Mouse (Mus musculus): ENCODE data around the gene Edn3. TPM values are rescaled to one million over a fixed set of nuclear protein-coding genes. Genes with fewer than 3 reads are reported as not detected.

The Edn3 gene
- total and polyA plus RNA-seq, 3 experiments: not detected

DNA sequence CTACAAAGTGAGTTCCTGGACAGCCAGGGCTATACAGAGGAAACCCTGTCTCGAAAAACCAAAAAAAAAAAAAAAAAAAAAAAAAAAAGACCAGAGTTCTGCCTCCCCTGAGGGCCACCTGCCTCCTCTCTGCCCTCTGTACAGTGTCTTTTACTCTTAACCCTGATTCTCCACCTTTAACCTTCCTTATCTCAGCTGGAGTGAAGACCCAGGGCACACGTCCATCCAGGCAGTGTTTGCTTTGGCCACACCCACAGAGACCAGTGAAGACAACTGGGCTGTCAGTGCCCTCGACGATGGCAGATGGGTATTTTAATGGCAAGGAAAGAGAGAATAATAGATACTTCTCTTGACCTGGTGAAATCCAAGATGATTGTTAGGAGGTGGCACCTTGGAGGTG lies 1.2 kb upstream of the Edn3 start:
- H3K4me3 ChIP-seq (replicated peaks in 1 of 3; ENCODE audit: low read depth in 2 of 3, low read length in 2 of 3, poor library complexity in 1 of 3): no peak overlapping the region
- no peak overlapping the region for H3K4me2 ChIP-seq (ENCODE audit: insufficient read depth, low read depth, poor library complexity, severe bottlenecking)
- no peak for DNase-seq (ENCODE audit: extremely low read depth)
- TF ChIP-seq E2F4 (IDR thresholded peaks at IDR 0.05; ENCODE audit: insufficient replicate concordance, low read depth, low read length) (no peak), PAX5 (IDR thresholded peaks at IDR 0.05; ENCODE audit: low read length) (no peak), POLR2A (IDR thresholded peaks at IDR 0.05; ENCODE audit: low read depth, low read length) (no peak), CHD1 (IDR thresholded peaks at IDR 0.05; ENCODE audit: low read depth, low read length) (no peak)
- no peak overlapping the region for H3K9ac ChIP-seq (ENCODE audit: insufficient read depth, low read depth)
- no peaks in the 10 kb centered on the region for H3K36me3 ChIP-seq (replicated peaks in 1 of 2; ENCODE audit: control insufficient read depth in 1 of 2, insufficient read depth in 1 of 2, low read length in 1 of 2)
- in situ Hi-C loops (cut with MboI; ENCODE audit: low pct_ligation_motif_present, low pct_unique_long_range_greater_than_20kb, low sequenced_read_pairs): no loop called here
- H3K9me3 ChIP-seq (replicated peaks; ENCODE audit: low read length): no peaks in the 10 kb centered on the region
- peaks cover 38% of the 10 kb centered on the region for H3K27me3 ChIP-seq (replicated peaks)
- no peak overlapping the region for H3K27ac ChIP-seq (ENCODE audit: insufficient read depth, low read depth)
- dilution Hi-C loops (cut with MboI; ENCODE audit: extremely low pct_ligation_motif_present, extremely low pct_unique_long_range_greater_than_20kb, low sequenced_read_pairs): no loop called here
- H3K4me1 ChIP-seq (ENCODE audit: control insufficient read depth in 1 of 2, insufficient read depth in 2 of 2): peaks cover 17 to 26% of the 10 kb centered on the region in 2 experiments
- H3K79me2 ChIP-seq (replicated peaks; ENCODE audit: control insufficient read depth, extremely low read depth, insufficient read depth, poor library complexity, severe bottlenecking): no peaks in the 10 kb centered on the region

DNA sequence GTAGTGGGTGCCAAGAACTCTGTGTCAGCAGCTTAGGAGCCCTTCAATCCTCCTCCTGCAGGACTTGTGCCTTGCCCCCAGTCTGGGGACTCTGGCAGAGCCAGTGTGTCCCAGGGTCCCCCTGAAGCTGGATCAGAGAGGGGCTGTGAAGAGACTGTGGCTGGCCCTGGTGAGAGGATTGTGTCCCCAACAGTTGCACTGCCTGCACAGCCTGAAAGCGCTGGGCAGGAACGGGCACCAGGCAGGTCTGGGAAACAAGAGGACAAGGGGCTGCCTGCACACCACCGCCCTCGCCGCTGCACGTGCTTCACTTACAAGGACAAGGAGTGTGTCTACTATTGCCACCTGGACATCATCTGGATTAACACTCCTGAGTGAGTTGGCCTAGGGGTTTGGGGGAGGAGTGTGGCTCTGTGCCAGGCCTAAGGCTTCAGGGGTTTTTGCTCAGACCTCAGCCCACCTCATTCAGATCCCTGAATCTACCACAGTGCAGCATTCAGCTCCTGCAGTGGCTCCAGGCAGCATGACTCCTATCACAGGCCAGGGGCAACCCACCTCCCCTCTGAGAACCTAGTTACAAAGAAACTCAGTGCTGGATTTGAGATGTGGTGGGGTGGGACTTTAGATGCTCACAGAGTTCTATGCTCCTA lies 1.2 kb downstream of the Edn3 start:
- no peaks in the 10 kb centered on the region for H3K79me2 ChIP-seq (replicated peaks; ENCODE audit: control insufficient read depth, extremely low read depth, insufficient read depth, poor library complexity, severe bottlenecking)
- no peak overlapping the region for H3K4me2 ChIP-seq (ENCODE audit: insufficient read depth, low read depth, poor library complexity, severe bottlenecking)
- H3K27ac ChIP-seq (ENCODE audit: insufficient read depth, low read depth): no peak overlapping the region
- no peak overlapping the region for H3K9ac ChIP-seq (ENCODE audit: insufficient read depth, low read depth)
- peaks cover 17 to 26% of the 10 kb centered on the region in 2 experiments for H3K4me1 ChIP-seq (ENCODE audit: control insufficient read depth in 1 of 2, insufficient read depth in 2 of 2)
- H3K36me3 ChIP-seq (replicated peaks in 1 of 2; ENCODE audit: control insufficient read depth in 1 of 2, insufficient read depth in 1 of 2, low read length in 1 of 2): no peaks in the 10 kb centered on the region
- no peak for DNase-seq (ENCODE audit: extremely low read depth)
- no peak overlapping the region for H3K4me3 ChIP-seq (replicated peaks in 1 of 3; ENCODE audit: low read depth in 2 of 3, low read length in 2 of 3, poor library complexity in 1 of 3)
- H3K27me3 ChIP-seq (replicated peaks): peaks cover 46% of the 10 kb centered on the region
- in situ Hi-C loops (cut with MboI; ENCODE audit: low pct_ligation_motif_present, low pct_unique_long_range_greater_than_20kb, low sequenced_read_pairs): no loop called here
- dilution Hi-C loops (cut with MboI; ENCODE audit: extremely low pct_ligation_motif_present, extremely low pct_unique_long_range_greater_than_20kb, low sequenced_read_pairs): no loop called here
- no peak for TF ChIP-seq MEF2A (IDR thresholded peaks at IDR 0.05; ENCODE audit: borderline replicate concordance, low read depth, low read length)
- TF ChIP-seq CTCF (conservative IDR thresholded peaks at IDR 0.05 in 1 of 2, IDR thresholded peaks at IDR 0.05 in 1 of 2; ENCODE audit: low read depth in 2 of 2, low read length in 2 of 2): no peak
- no peaks in the 10 kb centered on the region for H3K9me3 ChIP-seq (replicated peaks; ENCODE audit: low read length)

DNA sequence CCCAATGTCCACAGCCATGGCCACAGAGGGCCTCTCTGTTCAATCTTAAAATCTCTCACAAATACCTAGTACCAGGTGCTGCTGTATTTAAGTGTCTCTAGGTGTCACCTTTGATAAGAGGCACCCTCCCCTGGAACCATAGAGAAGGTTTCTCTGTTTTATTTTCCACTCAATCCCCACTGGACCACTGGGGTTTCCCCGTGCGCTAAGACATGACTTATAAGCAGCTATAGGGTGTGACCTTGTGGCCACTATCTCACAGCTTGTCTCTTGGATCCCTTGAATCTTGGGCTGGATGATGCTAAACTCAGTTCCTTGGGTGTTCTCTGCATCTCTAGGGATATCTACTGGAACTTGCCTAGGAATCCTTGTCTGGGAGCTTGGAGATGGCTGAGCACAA lies 1.9 kb downstream of the Edn3 start:
- H3K4me3 ChIP-seq (replicated peaks in 1 of 3; ENCODE audit: low read depth in 2 of 3, low read length in 2 of 3, poor library complexity in 1 of 3): no peak overlapping the region
- in situ Hi-C loops (cut with MboI; ENCODE audit: low pct_ligation_motif_present, low pct_unique_long_range_greater_than_20kb, low sequenced_read_pairs): no loop called here
- no peak overlapping the region for H3K27ac ChIP-seq (ENCODE audit: insufficient read depth, low read depth)
- no peaks in the 10 kb centered on the region for H3K79me2 ChIP-seq (replicated peaks; ENCODE audit: control insufficient read depth, extremely low read depth, insufficient read depth, poor library complexity, severe bottlenecking)
- no peak overlapping the region for H3K4me2 ChIP-seq (ENCODE audit: insufficient read depth, low read depth, poor library complexity, severe bottlenecking)
- peaks cover 17 to 26% of the 10 kb centered on the region in 2 experiments for H3K4me1 ChIP-seq (ENCODE audit: control insufficient read depth in 1 of 2, insufficient read depth in 2 of 2)
- dilution Hi-C loops (cut with MboI; ENCODE audit: extremely low pct_ligation_motif_present, extremely low pct_unique_long_range_greater_than_20kb, low sequenced_read_pairs): no loop called here
- TF ChIP-seq BHLHE40 (IDR thresholded peaks at IDR 0.05; ENCODE audit: low read depth, low read length): peak; percentile 85
- TF ChIP-seq CTCF (conservative IDR thresholded peaks at IDR 0.05 in 1 of 2, IDR thresholded peaks at IDR 0.05 in 1 of 2; ENCODE audit: low read depth in 2 of 2, low read length in 2 of 2): peak in 1 of 2 experiments; percentile 28; a peak in 1 of 4 replicates
- peak; percentile 65 for TF ChIP-seq MAX (IDR thresholded peaks at IDR 0.05; ENCODE audit: low read length)
- no peak for TF ChIP-seq NRF1 (IDR thresholded peaks at IDR 0.05; ENCODE audit: low read depth, low read length)
- TF ChIP-seq JUN (IDR thresholded peaks at IDR 0.05; ENCODE audit: insufficient read depth, low read depth, low read length): peak; percentile 18; the same call in 1 of the 2 replicates
- TF ChIP-seq UBTF (IDR thresholded peaks at IDR 0.05; ENCODE audit: low read depth, low read length): no peak
- TF ChIP-seq KAT2A (IDR thresholded peaks at IDR 0.05; ENCODE audit: insufficient replicate concordance, low read length): 0 out of 2 replicates have a peak, but pooled peaks have one; percentile 43
- 0 out of 2 replicates have a peak, but pooled peaks have one; percentile 50 for TF ChIP-seq MYC (IDR thresholded peaks at IDR 0.05; ENCODE audit: low read depth, low read length)
- 0 out of 2 replicates have a peak, but pooled peaks have one; percentile 10 for TF ChIP-seq ETS1 (conservative IDR thresholded peaks at IDR 0.05; ENCODE audit: low read depth, low read length)
- peak; percentile 85 for TF ChIP-seq EP300 (IDR thresholded peaks at IDR 0.05; ENCODE audit: low read length)
- 0 out of 2 replicates have a peak, but pooled peaks have one; percentile 47 for TF ChIP-seq MEF2A (IDR thresholded peaks at IDR 0.05; ENCODE audit: borderline replicate concordance, low read depth, low read length)
- TF ChIP-seq USF2 (conservative IDR thresholded peaks at IDR 0.05; ENCODE audit: low read depth, low read length): no peak
- 0 out of 2 replicates have a peak, but pooled peaks have one; percentile 47 for TF ChIP-seq TCF12 (IDR thresholded peaks at IDR 0.05; ENCODE audit: low read depth, low read length)
- TF ChIP-seq NELFE (IDR thresholded peaks at IDR 0.05; ENCODE audit: low read depth, low read length): no peak
- peak; percentile 18 for TF ChIP-seq RAD21 (IDR thresholded peaks at IDR 0.05; ENCODE audit: low read depth, low read length)
- TF ChIP-seq JUND (conservative IDR thresholded peaks at IDR 0.05; ENCODE audit: low read depth, low read length): peak; percentile 41; the same call in 1 of the 2 replicates
- peak; percentile 58 for TF ChIP-seq IRF4 (IDR thresholded peaks at IDR 0.05; ENCODE audit: low read depth, low read length)
- TF ChIP-seq RCOR1 (conservative IDR thresholded peaks at IDR 0.05; ENCODE audit: low read depth, low read length): peak; percentile 86
- H3K9me3 ChIP-seq (replicated peaks; ENCODE audit: low read length): no peaks in the 10 kb centered on the region
- no peaks in the 10 kb centered on the region for H3K36me3 ChIP-seq (replicated peaks in 1 of 2; ENCODE audit: control insufficient read depth in 1 of 2, insufficient read depth in 1 of 2, low read length in 1 of 2)
- DNase-seq (ENCODE audit: extremely low read depth): peak; percentile 86
- H3K27me3 ChIP-seq (replicated peaks): peaks cover 44% of the 10 kb centered on the region
- no peak overlapping the region for H3K9ac ChIP-seq (ENCODE audit: insufficient read depth, low read depth)
